Mouse (Mus musculus): ENCODE measurements around the gene Moxd2.

DNA sequence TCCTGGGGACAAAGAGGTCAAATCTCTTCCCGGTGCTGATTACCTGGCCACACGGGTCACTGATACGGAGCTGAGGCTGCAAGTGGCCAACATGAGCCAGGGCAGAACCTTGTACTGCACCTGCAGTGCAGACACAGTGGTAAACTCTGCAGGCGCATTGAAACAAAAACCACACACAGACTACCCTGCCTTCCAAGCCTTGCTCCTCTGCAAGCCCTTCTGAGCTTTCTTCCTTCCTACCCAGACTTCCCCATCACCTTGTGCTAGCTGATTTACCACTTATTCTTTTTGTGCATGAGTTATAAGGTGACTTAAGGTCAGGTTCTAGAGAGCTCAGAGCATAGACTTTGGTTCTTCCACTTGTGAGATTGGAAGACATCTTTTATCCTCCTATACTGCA, 4.5 kb upstream of the Moxd2 start:
- TF ChIP-seq CTCF (IDR thresholded peaks at IDR 0.05; ENCODE audit: insufficient read depth, low read depth, low read length) (no peak), POLR2A (IDR thresholded peaks at IDR 0.05; ENCODE audit: insufficient read depth, low read depth, low read length) (no peak)

Data from olfactory bulb, adult 2 months (tissue).